Mouse (Mus musculus) forebrain, embryonic 11.5 days (tissue): ENCODE measurements around the gene Met. TPM values are rescaled to one million over a fixed set of nuclear protein-coding genes. Genes with fewer than 3 reads are reported as not detected.
A peak's percentile ranks its signal among the peaks of the same experiment; 100 is the strongest.

Experiments
- ATAC-seq: fragments of 200-750 bp; cut with Nextera tagmentation; replicated peaks from 2 replicates; pipeline ENCODE4 v1.8.0; 2017; ENCODE audit warnings: moderate TSS enrichment; ENCODE audit not compliant: low FRiP score
- DNase-seq: peaks from one replicate; pipeline ENCODE4 v3.0.0-alpha.2; 2017; ENCODE audit warnings: low spot score
- H3K27ac ChIP-seq: fragments of 300-500 bp; sonication (generic); 2 replicates; pipeline ENCODE4 v1.5.1; 2014; ENCODE audit warnings: low read depth, low read length
- H3K27me3 ChIP-seq: fragments of 300-500 bp; sonication (generic); 2 replicates; pipeline ENCODE4 v1.6.1; 2014; ENCODE audit warnings: mild to moderate bottlenecking, low read length, mixed read lengths; ENCODE audit not compliant: control insufficient read depth, insufficient read depth
- H3K36me3 ChIP-seq: fragments of 300-500 bp; sonication (generic); 2 replicates; pipeline ENCODE4 v1.6.1; 2014; ENCODE audit warnings: mild to moderate bottlenecking, low read length, moderate library complexity, mixed read lengths; ENCODE audit not compliant: control insufficient read depth, insufficient read depth
- H3K4me1 ChIP-seq: fragments of 300-500 bp; sonication (generic); replicated peaks from 2 replicates; pipeline ENCODE4 v1.6.1; 2014; ENCODE audit warnings: low read length, mixed read lengths; ENCODE audit not compliant: control insufficient read depth, insufficient read depth
- H3K4me2 ChIP-seq: fragments of 300-500 bp; sonication (generic); 2 replicates; pipeline ENCODE4 v1.6.1; 2014; ENCODE audit warnings: low read depth, mild to moderate bottlenecking, low read length, moderate library complexity, mixed read lengths; ENCODE audit not compliant: severe bottlenecking
- H3K4me3 ChIP-seq: fragments of 300-500 bp; sonication (generic); 2 replicates; pipeline ENCODE4 v1.5.1; 2014; ENCODE audit warnings: low read depth, low read length
- H3K9ac ChIP-seq: fragments of 300-500 bp; sonication (generic); 2 replicates; pipeline ENCODE4 v1.6.1; 2014; ENCODE audit warnings: low read length
- H3K9me3 ChIP-seq: fragments of 300-500 bp; sonication (generic); 2 replicates; pipeline ENCODE4 v1.6.1; 2016; ENCODE audit warnings: low read length, mixed read lengths; ENCODE audit not compliant: control insufficient read depth
- WGBS: fragments of 180-500 bp; shearing (Covaris S2); extraction: QIAGEN DNeasy Blood & Tissue Kit; methylation state at CpG from one replicate; pipeline ENCODE4 v1.1.7; 2014; 5-methylcytosine and 5-hydroxymethylcytosine counted together
- polyA plus RNA-seq: library from polyadenylated mRNA; unstranded; fragments of >200 nt; fragmentation: Nextera tagmentation; extraction: Ambion mirVana; gene quantifications from 2 replicates; pipeline ENCODE4 v1.2.1, GENCODE M21; 2014

Met gene
- polyA plus RNA-seq, 1 experiment from 2014 or later = 1.1 TPM

- H3K9me3 ChIP-seq = no peaks in the 10 kb centered on the region
- no peak for DNase-seq
- H3K27me3 ChIP-seq = peaks cover 17% of the 10 kb centered on the region
These were observed 2.2 kb upstream of the Met start for GRCm38 (mm10) chr6:17461435-17461834.

GRCm38 (mm10) chr6:17464281-17465025, 853 bp downstream of the Met start:
- H3K9me3 ChIP-seq = no peaks in the 10 kb centered on the region
- peak overlapping the region; percentile 98 for H3K4me2 ChIP-seq
- H3K27ac ChIP-seq = no peak overlapping the region
- H3K4me1 ChIP-seq = peaks cover 10% of the 10 kb centered on the region; the same call in 1 of the 2 replicates
- ATAC-seq (no peak; the same call in 1 of the 2 replicates), DNase-seq (no peak)
- H3K27me3 ChIP-seq = peaks cover 17% of the 10 kb centered on the region
- no peaks in the 10 kb centered on the region for H3K36me3 ChIP-seq
- H3K9ac ChIP-seq = no peak overlapping the region; the same call in 1 of the 2 replicates
- WGBS = 8% methylated on average over 15 of the region's 15 CpGs
- peak overlapping the region; percentile 62 for H3K4me3 ChIP-seq

More at GRCm38 (mm10) chr6:17461435-17461834, 2.2 kb upstream of the Met start:
- H3K4me3 ChIP-seq = no peak overlapping the region
- ATAC-seq = no peak
- 83% methylated on average over 7 of the region's 7 CpGs for WGBS
- H3K4me2 ChIP-seq = no peak overlapping the region
- H3K36me3 ChIP-seq = no peaks in the 10 kb centered on the region
- H3K4me1 ChIP-seq = peaks cover 10% of the 10 kb centered on the region; the same call in 1 of the 2 replicates
- H3K27ac ChIP-seq = no peak overlapping the region
- H3K9ac ChIP-seq = no peak overlapping the region

DNA sequence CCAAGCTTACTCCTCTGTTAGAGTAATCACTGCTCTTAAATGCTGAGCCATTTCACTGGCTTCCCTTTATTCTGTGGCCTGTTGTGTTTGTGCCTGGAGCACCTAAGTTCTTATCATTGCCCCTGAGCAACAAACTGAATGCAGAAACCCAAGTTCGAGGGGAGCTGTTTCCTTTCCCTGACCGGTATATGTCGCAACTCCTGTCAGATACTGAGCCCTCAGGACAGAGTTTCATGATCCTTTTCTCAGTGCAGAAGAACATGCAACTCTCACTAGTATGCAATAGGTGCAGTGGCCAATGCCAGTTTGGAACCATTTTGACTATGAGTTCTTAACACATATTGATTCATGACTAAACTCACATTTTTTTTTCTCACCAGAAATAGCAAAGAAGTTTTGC, 2.9 kb downstream of the Met start:
- 87% methylated on average over 3 of the region's 3 CpGs for WGBS
- Histone ChIP-seq H3K9me3 (no peaks in the 10 kb centered on the region), H3K4me1 (peaks cover 10% of the 10 kb centered on the region; the same call in 1 of the 2 replicates), H3K27ac (no peak overlapping the region), H3K9ac (no peak overlapping the region), H3K27me3 (peaks cover 17% of the 10 kb centered on the region), H3K36me3 (no peaks in the 10 kb centered on the region), H3K4me3 (no peak overlapping the region), H3K4me2 (no peak overlapping the region)
- ATAC-seq (no peak), DNase-seq (no peak)

DNA sequence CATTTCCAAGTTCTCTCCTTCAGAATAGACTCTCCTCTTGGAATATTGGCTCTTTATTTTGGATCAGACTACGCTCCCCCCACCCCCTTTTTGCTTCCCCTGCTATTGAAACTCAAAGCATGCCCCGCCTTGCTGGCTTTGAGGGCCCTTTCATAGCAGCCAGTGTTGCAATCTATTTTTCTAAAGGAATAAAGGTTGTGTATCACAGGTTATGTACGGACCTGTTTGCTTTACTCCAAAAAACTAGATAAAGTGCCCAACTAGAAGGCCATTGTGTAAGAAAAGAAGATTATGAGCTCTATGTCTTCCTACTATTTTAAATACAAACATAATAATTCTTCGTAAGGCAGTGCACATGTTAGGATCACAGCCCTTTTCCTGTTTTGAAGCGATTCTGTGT, 5.4 kb downstream of the Met start:
- Histone ChIP-seq H3K9ac (no peak overlapping the region), H3K27me3 (peaks cover 11% of the 10 kb centered on the region; the same call in 1 of the 2 replicates), H3K4me2 (no peak overlapping the region), H3K27ac (no peak overlapping the region), H3K9me3 (no peaks in the 10 kb centered on the region), H3K36me3 (no peaks in the 10 kb centered on the region), H3K4me1 (peaks cover 6% of the 10 kb centered on the region; the same call in 1 of the 2 replicates), H3K4me3 (no peak overlapping the region)
- DNase-seq (no peak), ATAC-seq (no peak)
- WGBS = 89% methylated on average over 5 of the region's 5 CpGs

DNA sequence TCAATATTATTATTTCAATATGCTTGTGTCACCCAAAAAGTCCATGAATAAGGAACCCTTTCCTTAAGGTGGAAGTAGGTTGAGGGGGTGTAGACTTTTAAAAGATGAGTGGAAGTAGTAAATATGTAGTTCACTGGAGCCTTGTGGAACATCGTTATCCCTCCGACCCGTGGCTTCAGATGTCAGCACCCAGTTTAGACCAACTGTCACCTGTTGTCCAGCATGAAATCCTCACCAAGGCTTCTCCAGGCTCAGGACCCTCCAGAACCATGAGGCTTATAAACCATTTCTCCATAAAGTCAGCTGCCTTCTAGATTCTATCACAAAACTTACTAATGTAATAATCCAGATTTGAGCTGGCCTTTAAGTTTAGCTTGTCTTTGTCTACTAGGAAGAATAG, 9.5 kb downstream of the Met start:
- Histone ChIP-seq H3K4me1 (no peaks in the 10 kb centered on the region), H3K9me3 (no peaks in the 10 kb centered on the region), H3K27me3 (no peaks in the 10 kb centered on the region), H3K27ac (no peak overlapping the region), H3K36me3 (no peaks in the 10 kb centered on the region), H3K9ac (no peak overlapping the region), H3K4me3 (no peak overlapping the region), H3K4me2 (no peak overlapping the region)
- ATAC-seq (no peak), DNase-seq (no peak)
- 87% methylated on average over 3 of the region's 3 CpGs for WGBS

GRCm38 (mm10) chr6:17477823-17478222, 14.2 kb downstream of the Met start:
- Histone ChIP-seq H3K27me3 (no peaks in the 10 kb centered on the region), H3K9ac (no peak overlapping the region), H3K27ac (no peak overlapping the region), H3K4me2 (no peak overlapping the region), H3K4me3 (no peak overlapping the region), H3K4me1 (no peaks in the 10 kb centered on the region), H3K9me3 (no peaks in the 10 kb centered on the region), H3K36me3 (no peaks in the 10 kb centered on the region)
- DNase-seq = no peak
- no peak for ATAC-seq
- 64% methylated on average over 1 of the region's 1 CpGs for WGBS

DNA sequence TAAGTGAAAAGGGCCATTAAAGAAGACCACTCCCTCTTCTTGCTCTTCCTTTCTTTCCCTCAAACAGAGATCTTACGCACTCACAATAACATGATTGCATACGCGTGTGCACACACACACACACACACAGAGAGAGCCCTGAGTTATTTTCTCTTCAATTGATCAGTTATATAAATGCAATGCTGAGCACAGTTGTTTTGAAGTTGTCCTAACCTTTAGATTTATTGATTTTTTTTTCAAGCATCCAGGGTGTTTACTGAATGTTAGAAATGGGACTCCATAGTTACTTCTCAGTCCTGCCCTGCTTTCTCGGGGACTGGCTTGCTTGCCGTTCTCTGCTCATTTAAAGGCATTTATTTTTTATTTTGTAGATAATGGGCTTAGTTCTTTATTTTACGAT, 14.7 kb downstream of the Met start:
- no peak overlapping the region for H3K27ac ChIP-seq
- H3K27me3 ChIP-seq = no peaks in the 10 kb centered on the region
- H3K4me1 ChIP-seq = no peaks in the 10 kb centered on the region
- WGBS = 88% methylated on average over 6 of the region's 6 CpGs
- H3K4me3 ChIP-seq = no peak overlapping the region
- ATAC-seq (no peak), DNase-seq (no peak)
- no peaks in the 10 kb centered on the region for H3K36me3 ChIP-seq
- H3K9ac ChIP-seq = no peak overlapping the region
- no peaks in the 10 kb centered on the region for H3K9me3 ChIP-seq
- no peak overlapping the region for H3K4me2 ChIP-seq

GRCm38 (mm10) chr6:17478838-17479570, 15.4 kb downstream of the Met start:
- Histone ChIP-seq H3K9me3 (no peaks in the 10 kb centered on the region), H3K27ac (no peak overlapping the region), H3K4me3 (no peak overlapping the region), H3K4me1 (no peaks in the 10 kb centered on the region), H3K4me2 (no peak overlapping the region), H3K9ac (no peak overlapping the region), H3K27me3 (no peaks in the 10 kb centered on the region), H3K36me3 (no peaks in the 10 kb centered on the region)
- 79% methylated on average over 10 of the region's 10 CpGs for WGBS
- no peak for ATAC-seq
- DNase-seq = no peak
